Mouse (Mus musculus) CH12.LX (cell line): ENCODE measurements around the gene Det1. TPM values are rescaled to one million over a fixed set of nuclear protein-coding genes. Genes with fewer than 3 reads are reported as not detected.

ENCODE experiments used
- DNase-seq: peaks from one replicate; pipeline ENCODE4 v3.0.0-alpha.2; 2013; ENCODE audit errors: extremely low read depth
- H3K27ac ChIP-seq: 2 replicates; pipeline ENCODE4 v1.5.1; 2012; ENCODE audit warnings: low read depth, mild to moderate bottlenecking, control low read depth, moderate library complexity; ENCODE audit not compliant: insufficient read depth
- H3K27me3 ChIP-seq: replicated peaks from 2 replicates; pipeline ENCODE3; 2012; ENCODE audit warnings: inconsistent platforms
- H3K36me3 ChIP-seq, 2 experiments: replicated peaks in 1 of 2; 2 replicates each; pipeline versions ENCODE3 to v1.6.1; 2012; ENCODE audit warnings: inconsistent platforms in 1 of 2, low read length in 1 of 2, mild to moderate bottlenecking in 1 of 2, mixed read lengths in 1 of 2, moderate library complexity in 1 of 2; ENCODE audit not compliant: control insufficient read depth in 1 of 2, insufficient read depth in 1 of 2
- H3K4me1 ChIP-seq, 2 experiments: 2 replicates each; pipeline ENCODE4 v1.6.1; 2012; ENCODE audit warnings: inconsistent platforms in 1 of 2, moderate library complexity in 1 of 2; ENCODE audit not compliant: insufficient read depth in 2 of 2, control insufficient read depth in 1 of 2
- H3K4me2 ChIP-seq: 2 replicates; pipeline ENCODE4 v1.6.1; 2012; ENCODE audit warnings: low read depth, mild to moderate bottlenecking, control low read depth; ENCODE audit not compliant: poor library complexity, insufficient read depth, severe bottlenecking
- H3K4me3 ChIP-seq, 3 experiments: fragments of 150-350 bp in 1 of 3; sonication (generic) in 1 of 3; replicated peaks in 1 of 3; 2 replicates each; pipeline versions ENCODE3 to v1.5.1; 2011 to 2012; ENCODE audit warnings: low read depth in 2 of 3, low read length in 2 of 3, mild to moderate bottlenecking in 2 of 3, moderate library complexity in 2 of 3, control low read depth in 1 of 3, improper control_type of control experiment in 1 of 3, inconsistent platforms in 1 of 3, mixed read lengths in 1 of 3; ENCODE audit not compliant: poor library complexity in 1 of 3
- H3K79me2 ChIP-seq: replicated peaks from 2 replicates; pipeline ENCODE4 v1.6.1; 2012; ENCODE audit warnings: mild to moderate bottlenecking, moderate library complexity; ENCODE audit not compliant: control insufficient read depth, poor library complexity, insufficient read depth, severe bottlenecking; ENCODE audit errors: extremely low read depth
- H3K9ac ChIP-seq: 2 replicates; pipeline ENCODE4 v1.6.1; 2012; ENCODE audit warnings: low read depth, mild to moderate bottlenecking, control low read depth, moderate library complexity; ENCODE audit not compliant: insufficient read depth
- H3K9me3 ChIP-seq: replicated peaks from 2 replicates; pipeline ENCODE3; 2012; ENCODE audit warnings: low read length, inconsistent platforms, mixed read lengths
- BHLHE40 ChIP-seq: IDR thresholded peaks from 2 replicates; pipeline ENCODE4 v1.6.1; 2011; ENCODE audit warnings: mild to moderate bottlenecking, low read depth, low read length, improper control_type of control experiment
- CHD2 ChIP-seq: IDR thresholded peaks from 2 replicates; pipeline ENCODE4 v1.6.1; 2011; ENCODE audit warnings: low read length, improper control_type of control experiment
- ETS1 ChIP-seq: conservative IDR thresholded peaks from 2 replicates; pipeline ENCODE4 v1.6.1; 2012; ENCODE audit warnings: low read depth, mild to moderate bottlenecking, inconsistent platforms, low read length, improper control_type of control experiment, moderate library complexity
- KAT2A ChIP-seq: IDR thresholded peaks from 2 replicates; pipeline ENCODE4 v1.6.1; 2012; ENCODE audit warnings: low read length, improper control_type of control experiment, inconsistent platforms; ENCODE audit not compliant: insufficient replicate concordance
- MAZ ChIP-seq: IDR thresholded peaks from 2 replicates; pipeline ENCODE4 v1.6.1; 2012; ENCODE audit warnings: low read depth, mild to moderate bottlenecking, inconsistent platforms, low read length, improper control_type of control experiment, moderate library complexity
- MEF2A ChIP-seq: IDR thresholded peaks from 2 replicates; pipeline ENCODE4 v1.6.1; 2014; ENCODE audit warnings: low read depth, mild to moderate bottlenecking, inconsistent platforms, low read length, improper control_type of control experiment, borderline replicate concordance
- MXI1 ChIP-seq: IDR thresholded peaks from 2 replicates; pipeline ENCODE4 v1.6.1; 2011; ENCODE audit warnings: mild to moderate bottlenecking, low read depth, low read length, improper control_type of control experiment
- NELFE ChIP-seq: IDR thresholded peaks from 2 replicates; pipeline ENCODE4 v1.6.1; 2011; ENCODE audit warnings: low read depth, low read length, improper control_type of control experiment
- RAD21 ChIP-seq: IDR thresholded peaks from 2 replicates; pipeline ENCODE4 v1.6.1; 2011; ENCODE audit warnings: low read depth, mild to moderate bottlenecking, low read length, improper control_type of control experiment, moderate library complexity
- TBP ChIP-seq: conservative IDR thresholded peaks from 2 replicates; pipeline ENCODE4 v1.6.1; 2011; ENCODE audit warnings: low read depth, low read length, improper control_type of control experiment
- USF1 ChIP-seq: IDR thresholded peaks from 2 replicates; pipeline ENCODE4 v1.6.1; 2014; ENCODE audit warnings: low read depth, mild to moderate bottlenecking, inconsistent platforms, low read length, improper control_type of control experiment
- ZMIZ1 ChIP-seq: IDR thresholded peaks from 2 replicates; pipeline ENCODE4 v1.6.1; 2012; ENCODE audit warnings: low read depth, mild to moderate bottlenecking, inconsistent platforms, low read length, improper control_type of control experiment
- ZNF384 ChIP-seq: IDR thresholded peaks from 2 replicates; pipeline ENCODE4 v1.6.1; 2012; ENCODE audit warnings: low read depth, low read length, improper control_type of control experiment, inconsistent platforms
- dilution Hi-C: fragments of 300-500 bp; cut with MboI; formaldehyde crosslinking; loops from 2 replicates; pipeline ENCODE4 v1.14.3; 2020; ENCODE audit warnings: low sequenced_read_pairs; ENCODE audit not compliant: extremely low pct_unique_long_range_greater_than_20kb, extremely low pct_ligation_motif_present
- in situ Hi-C: fragments of 300-500 bp; cut with MboI; formaldehyde crosslinking; loops from 3 replicates; pipeline ENCODE4 v1.14.3; 2019; ENCODE audit warnings: low sequenced_read_pairs, low pct_ligation_motif_present, low pct_unique_long_range_greater_than_20kb, mixed read lengths
- polyA plus RNA-seq: library from polyadenylated mRNA; unstranded; fragments of >175 nt; gene quantifications from 2 replicates; pipeline ENCODE4 v1.2.1, GENCODE M21; 2012; ENCODE audit warnings: low read depth; ENCODE audit not compliant: insufficient read length
- total RNA-seq, 2 experiments: library from RNA; depleted of rRNA; stranded (reverse); fragments of 300-350 nt in 1 of 2; fragments of >200 nt in 1 of 2; gene quantifications; 2 replicates each; pipeline ENCODE4 v1.2.3; 2012 to 2014

The Det1 gene
- total and polyA plus RNA-seq, 3 experiments = 12.2 to 14.3 (median 12.9) TPM

DNA sequence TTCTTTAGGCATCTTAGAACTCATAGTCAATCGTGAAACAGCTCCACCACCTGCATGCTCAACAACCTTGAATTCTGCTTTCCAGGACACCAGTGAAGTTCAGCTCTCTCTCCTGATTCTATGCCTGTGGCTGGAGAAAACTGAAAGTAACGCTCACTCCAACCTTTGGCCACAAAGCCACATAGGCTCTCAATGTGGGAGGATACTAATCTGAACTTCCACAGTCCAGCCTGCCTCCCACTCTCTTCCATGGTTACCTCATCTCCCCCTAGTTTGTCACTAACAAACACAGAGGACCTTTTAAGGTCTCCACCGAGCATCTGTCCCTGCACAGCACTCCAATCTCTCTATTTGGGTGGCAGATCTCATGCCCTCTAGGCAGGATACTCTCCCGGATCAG lies 11.4 kb downstream of the Det1 start:
- TF ChIP-seq ZMIZ1 (no peak), RAD21 (no peak)
- H3K27ac ChIP-seq = no peak overlapping the region
- no peaks in the 10 kb centered on the region for H3K79me2 ChIP-seq
- dilution Hi-C loops (no loop called here), in situ Hi-C loops (no loop called here)
- H3K27me3 ChIP-seq = no peaks in the 10 kb centered on the region
- DNase-seq = no peak
- no peak overlapping the region for H3K4me2 ChIP-seq
- no peak overlapping the region for H3K4me3 ChIP-seq
- peaks cover 42 to 65% of the 10 kb centered on the region in 2 experiments for H3K36me3 ChIP-seq
- H3K4me1 ChIP-seq = no peaks in the 10 kb centered on the region
- H3K9me3 ChIP-seq = no peaks in the 10 kb centered on the region
- H3K9ac ChIP-seq = no peak overlapping the region

DNA sequence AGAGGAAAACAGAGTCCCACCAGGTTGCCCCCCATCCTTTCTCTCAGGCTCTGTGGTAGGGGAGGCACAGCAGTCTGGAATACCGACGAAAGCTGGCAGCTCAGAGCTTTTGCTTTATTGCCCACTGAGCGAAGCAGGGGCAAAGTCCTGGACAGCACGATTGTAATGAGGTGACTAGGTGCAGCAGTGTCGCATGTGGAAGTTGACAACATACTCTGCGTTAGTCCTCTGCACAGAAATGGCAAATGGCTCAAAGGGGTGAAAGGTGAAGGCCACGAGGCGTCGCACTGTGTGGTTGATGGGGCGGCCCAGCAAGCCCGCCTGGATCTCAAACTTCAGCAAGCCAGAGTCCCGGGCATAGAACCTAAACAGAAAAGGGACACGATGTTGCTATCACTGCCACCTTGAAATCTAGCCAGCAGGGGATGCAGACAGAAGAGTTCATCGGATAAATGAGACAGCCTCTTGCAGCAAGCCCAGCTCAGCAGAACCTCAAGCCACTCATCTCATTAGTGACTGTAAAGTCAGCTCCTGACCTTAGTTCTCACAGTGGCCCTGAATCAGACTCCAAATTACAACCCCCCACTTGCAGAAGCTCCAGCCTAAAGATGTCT lies 19.2 kb downstream of the Det1 start:
- no peak for DNase-seq
- Histone ChIP-seq H3K4me3 (no peak overlapping the region), H3K4me2 (no peak overlapping the region), H3K9ac (no peak overlapping the region), H3K27me3 (no peaks in the 10 kb centered on the region), H3K9me3 (no peaks in the 10 kb centered on the region), H3K27ac (no peak overlapping the region), H3K4me1 (peaks cover 4 to 6% of the 10 kb centered on the region in 2 experiments; a peak in 2 of 4 replicates), H3K79me2 (no peaks in the 10 kb centered on the region), H3K36me3 (peaks cover 31 to 71% of the 10 kb centered on the region in 2 experiments)
- in situ Hi-C loops (no loop called here), dilution Hi-C loops (no loop called here)
- TF ChIP-seq NELFE = no peak
- no peak for TF ChIP-seq BHLHE40
- no peak for TF ChIP-seq USF1
- no peak for TF ChIP-seq MXI1
- TF ChIP-seq CHD2 = no peak
- TF ChIP-seq ZMIZ1 = no peak
- no peak for TF ChIP-seq KAT2A
- TF ChIP-seq MAZ = no peak
- no peak for TF ChIP-seq MEF2A
- TF ChIP-seq TBP = no peak
- TF ChIP-seq ETS1 = no peak
- TF ChIP-seq ZNF384 = no peak
- TF ChIP-seq, all 38 proteins: peak for 0
